Mouse (Mus musculus) urinary bladder, postnatal 4 days (tissue): ENCODE measurements around the gene Adgrv1.
"Not testable (repeated sequence)": the region's sequence is repeated elsewhere in the genome, so short reads cannot be mapped to it uniquely, and the experiment has no call there.

Experiments
- DNase-seq, 2 experiments: peaks; one replicate each; pipeline ENCODE4 v3.0.0; 2021 to 2022; ENCODE audit warnings: low spot score in 2 of 2

The Adgrv1 gene

DNA sequence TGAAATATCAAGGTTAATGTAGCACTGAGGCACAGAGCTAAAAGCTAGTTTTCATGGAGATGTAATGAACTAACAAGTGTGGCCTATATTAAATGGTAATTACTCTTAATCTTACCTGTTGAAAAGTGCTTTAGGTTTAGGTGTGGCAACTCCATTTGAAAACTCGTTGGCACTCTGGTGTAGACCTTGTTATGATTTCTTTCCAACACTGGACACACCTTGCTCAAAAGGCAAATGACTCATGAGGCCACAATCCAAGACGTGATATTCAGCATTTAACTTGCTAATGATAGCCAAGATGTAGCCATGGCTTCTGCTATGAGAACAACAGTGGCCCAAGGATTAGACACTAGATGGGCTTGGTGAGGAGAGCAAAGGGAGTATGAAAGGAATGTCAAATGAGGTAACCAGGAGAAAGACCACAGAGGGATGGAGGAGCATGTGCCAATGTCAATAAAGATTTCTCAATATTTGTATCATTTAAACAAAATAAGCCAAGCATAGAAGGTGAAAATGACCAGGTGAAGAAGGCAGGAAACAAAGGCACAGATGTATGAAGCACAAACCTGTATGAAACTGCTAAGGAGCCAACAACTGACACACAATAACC is 289.9 kb downstream of the Adgrv1 start:
- no peak for DNase-seq

DNA sequence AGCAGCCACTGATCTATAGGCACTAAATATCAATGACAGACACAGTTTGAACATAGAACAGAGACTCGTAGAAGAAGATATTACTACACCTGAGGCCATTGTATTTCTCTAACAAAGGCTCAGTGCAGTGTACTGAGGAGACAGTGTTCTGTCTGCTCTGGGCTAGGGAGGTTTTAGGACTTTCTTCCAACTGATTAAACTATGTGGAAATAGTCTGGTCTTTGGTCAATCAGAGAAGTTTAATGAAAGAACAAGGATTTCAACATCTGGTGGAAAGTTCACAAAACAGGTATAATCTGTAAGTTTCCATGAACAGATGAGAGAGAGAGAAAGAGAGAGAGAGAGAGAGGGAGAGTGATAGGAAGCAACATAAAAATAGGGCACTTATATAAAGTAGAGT is 297.7 kb downstream of the Adgrv1 start:
- DNase-seq = no peak

DNA sequence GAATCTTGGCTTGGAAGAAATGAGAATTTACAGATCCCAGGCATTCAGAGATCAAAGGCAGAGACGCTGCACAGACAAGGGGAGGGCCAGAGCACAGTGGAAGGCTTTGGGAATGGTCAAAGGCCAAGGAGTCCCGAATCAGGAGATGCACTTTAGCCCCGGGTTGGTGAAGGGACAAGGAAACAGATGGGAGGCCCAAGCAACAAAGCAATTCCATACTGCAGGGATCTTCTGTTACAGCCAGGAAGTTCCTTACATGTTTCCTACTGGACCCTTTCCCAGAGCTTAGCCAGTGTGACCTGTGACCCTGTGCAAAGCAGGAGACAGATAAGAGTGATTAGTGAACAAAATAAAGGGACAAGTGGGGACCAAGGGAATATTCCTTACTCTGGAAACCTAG is 300.9 kb downstream of the Adgrv1 start:
- DNase-seq = no peak

DNA sequence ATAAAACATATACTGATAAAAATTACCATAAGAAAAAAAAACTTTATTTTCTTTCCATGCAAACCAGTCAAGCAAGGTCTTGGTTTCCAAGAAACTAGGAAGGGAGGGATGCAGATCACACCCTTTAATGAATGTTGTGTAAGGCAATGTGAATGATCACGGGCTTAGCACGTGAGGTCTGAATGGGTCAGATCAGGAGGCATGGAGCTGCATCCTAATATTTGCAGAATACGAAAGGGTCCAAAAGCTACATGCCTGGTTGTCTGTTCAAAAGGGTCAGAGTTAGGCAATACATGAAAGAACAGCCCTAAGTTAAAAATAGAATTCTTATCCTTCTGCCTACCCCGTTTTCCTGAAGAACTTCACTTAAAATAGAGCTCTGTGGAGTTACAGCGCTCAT is 303.2 kb downstream of the Adgrv1 start:
- no peak for DNase-seq

DNA sequence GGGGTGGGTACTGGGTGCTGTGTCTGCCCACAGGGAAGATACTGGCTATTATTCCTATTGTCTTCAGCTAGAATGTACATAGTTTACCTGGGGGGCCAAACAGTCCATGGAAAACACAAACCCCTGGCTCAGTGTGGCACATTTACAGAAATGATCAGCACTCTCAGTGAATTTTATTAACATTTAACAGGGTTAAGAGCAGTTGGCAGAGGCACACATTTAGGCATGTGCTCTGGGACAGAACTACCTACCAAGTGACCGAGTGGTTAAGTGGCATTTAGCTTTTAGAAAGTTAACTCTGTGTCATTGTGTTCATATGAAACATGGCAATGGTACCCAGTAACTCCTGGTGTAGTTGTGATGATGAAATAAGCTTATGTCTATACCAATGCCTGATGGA is 304.8 kb downstream of the Adgrv1 start:
- no peak for DNase-seq

DNA sequence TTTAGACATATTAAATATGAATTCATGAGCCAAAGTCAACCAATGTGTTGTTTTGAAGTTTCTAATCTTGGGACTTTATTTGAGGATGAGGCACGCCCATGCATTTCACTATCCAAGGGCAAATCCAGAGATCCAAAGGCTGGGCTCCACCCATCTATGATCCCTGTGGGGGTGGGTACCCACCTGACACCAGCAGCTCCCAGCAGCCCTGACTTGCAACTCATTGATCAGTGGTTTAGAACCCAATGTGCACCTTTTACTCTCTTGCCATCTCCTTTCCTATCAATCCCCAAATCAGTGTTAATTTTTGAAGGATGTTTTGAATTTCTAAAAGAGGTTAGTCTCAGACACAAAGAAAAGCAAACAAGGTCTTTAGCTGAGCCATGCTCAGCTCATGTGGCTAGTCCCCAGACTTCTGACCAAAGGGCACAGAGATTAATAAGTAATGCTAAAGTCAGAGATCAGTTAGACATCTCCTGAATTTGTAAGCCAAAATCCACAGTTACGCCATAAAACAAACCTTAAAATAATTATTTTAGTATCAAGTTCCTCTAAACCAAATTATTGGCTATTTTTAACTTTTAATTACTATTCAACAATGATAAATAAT is 307.2 kb downstream of the Adgrv1 start:
- DNase-seq = no peak

DNA sequence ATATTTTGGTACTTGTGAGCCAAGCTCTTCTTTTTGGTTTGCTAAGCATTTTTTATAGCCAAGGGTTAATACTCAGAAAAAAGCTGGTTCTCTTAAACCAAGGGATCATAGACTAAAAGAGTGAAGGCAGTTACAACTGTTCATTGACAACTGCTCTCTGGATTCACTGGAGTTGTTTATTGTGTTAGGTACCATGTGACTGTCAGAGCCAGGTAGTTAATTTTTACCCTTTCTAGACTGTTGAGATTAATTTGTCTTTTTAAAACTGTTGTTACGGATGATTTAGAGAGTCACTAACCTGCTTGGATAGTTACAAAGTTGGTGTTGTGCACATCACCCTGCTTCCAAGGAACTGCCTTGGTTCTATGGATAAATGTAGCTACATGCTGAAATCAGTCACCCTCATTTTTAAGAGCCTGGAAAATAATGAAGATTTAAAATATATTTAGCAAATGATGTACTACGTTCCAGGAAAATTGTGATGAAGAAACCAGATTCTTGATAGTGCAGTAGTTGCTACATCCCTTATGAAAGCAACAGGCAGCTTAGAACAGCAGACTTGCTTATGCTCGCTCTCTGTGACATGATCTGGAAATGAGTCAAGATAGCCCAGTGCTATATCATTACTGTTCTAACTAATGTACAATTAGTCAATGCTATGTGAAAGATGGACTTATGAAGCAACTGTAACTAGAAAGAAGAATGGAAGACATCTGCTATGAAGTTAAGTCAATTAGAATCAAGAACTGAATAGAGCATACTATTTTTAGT is 309.2 kb downstream of the Adgrv1 start:
- DNase-seq = no peak

DNA sequence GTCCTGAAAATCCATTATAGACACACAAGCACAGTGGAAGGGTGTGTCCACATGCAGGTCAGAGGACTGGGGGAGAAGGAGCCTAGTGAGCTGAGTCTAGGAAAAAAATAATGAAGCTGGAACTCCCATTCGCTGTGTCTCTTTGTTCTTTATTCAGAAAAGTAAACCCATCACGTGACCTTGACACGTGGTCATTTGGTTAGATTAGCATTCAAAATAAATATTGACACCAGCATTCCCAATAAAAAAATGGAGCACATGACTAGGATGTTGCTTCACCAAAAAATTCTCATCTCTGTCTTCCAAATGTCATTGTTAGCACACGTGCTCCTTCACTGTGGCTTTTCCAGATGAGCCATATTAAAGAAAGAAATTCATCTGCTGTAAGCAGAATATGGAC is 316.4 kb downstream of the Adgrv1 start:
- no peak for DNase-seq

DNA sequence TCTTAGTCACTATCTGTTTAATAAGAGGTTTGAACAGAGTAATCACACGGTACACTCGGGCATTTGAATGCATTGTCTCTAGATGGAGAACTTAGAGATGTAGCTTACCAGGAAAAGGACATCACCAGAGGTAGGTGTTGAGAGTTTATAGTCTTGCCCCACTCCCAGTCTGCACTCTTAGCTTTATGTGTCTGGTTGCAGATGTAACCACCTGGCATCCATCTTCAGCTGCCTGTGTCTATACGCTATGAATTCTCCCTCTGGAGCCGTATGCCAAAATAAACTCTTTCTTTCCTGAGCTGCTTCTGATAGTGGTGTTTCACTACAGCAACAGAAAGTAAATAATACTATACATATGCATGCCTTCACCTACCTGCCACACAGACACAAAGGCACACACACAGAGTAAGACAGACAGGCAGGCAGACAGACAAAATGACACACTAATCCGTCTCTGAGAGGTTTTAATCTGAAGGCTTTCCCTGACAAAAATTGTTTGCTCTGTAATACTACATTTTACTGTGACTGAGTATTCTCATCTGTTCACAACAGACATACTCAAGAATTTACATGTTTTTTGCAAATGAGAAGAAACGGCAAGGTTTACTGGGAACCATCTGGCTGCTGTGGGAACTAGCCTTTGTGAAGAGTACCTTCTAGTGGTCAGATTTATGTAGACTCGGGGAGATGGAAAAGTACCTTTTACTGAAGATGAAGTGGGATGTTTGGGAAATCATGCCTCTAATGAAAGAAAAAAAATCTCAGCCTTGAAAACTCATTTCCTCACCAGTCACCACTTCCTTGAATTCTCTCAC is 318.4 kb downstream of the Adgrv1 start:
- no peak for DNase-seq

DNA sequence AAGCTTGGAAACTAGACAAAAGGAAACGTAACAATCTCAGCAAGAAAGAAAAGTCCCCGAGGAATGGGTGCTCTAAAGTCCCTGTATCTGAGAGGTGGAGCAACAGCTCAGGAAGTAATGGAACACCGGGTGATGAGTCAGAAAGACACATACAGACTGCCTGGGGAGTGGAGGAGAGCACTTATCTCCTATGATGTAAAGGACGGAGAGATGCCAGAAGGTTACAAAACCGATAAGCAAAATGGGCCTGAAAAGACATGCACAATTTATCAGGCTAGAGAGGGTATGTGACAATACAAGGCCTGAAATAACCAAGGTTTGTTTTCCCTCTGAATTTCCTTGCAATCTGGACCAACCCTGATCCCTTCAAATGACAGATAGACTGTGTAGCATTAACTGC is 320.8 kb downstream of the Adgrv1 start:
- DNase-seq = no peak

DNA sequence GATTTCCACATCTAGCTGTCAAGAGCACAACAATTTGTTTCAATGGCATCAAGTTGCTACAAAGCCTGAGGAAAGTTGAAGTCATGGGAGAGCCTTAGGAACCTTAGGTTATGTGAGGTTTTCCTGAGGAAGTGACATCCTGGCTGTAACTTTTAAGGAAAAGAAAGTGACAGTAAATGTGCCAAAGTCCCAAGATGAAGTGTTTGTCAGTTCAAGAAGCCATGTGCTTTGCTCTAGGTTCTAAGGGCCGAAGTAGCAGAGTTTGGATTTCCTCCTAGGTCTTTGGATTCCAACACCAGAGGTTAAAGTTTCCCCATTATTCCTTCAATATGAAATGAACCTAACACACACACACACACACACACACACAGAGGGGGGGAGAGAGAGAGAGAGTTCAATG is 332.1 kb downstream of the Adgrv1 start:
- no peak for DNase-seq

DNA sequence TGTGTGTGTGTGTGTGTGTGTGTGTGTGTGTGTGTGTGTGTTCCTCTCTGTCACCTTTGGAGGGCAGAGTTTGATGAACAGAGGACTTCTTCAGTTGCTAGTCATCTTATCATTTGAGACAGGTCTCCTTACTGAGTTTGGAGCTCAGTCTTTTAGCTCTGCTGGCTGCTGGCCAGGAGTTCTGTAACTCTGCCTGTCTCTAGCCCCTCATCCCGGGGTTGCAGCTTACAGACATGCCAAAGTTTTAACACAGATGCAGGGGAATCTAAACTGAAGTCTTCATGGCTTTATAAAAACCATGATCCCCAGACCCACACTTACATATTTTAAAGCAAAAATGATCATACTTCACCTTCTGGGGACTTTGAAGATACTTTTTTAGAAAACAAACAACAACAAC is 338.8 kb downstream of the Adgrv1 start:
- DNase-seq = no peak

DNA sequence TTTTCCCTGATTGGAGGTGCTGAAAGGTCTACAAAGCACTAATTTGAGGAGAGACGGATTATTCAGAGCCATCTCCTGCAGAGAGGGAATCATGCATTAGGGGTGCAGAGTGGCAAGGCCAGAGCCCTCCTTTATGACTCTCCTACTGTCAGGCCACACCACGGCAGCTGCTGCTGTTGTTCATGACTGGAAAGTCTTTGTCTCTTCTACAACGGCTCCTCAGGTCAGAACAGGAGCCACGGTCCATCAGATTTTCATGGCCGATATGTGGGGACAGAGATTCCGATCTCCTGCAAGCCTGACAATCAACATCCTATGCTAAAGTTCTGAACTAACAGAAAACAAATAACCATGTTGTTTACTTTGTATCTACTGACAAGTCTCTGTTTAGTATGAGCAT is 350.8 kb downstream of the Adgrv1 start:
- no peak for DNase-seq

DNA sequence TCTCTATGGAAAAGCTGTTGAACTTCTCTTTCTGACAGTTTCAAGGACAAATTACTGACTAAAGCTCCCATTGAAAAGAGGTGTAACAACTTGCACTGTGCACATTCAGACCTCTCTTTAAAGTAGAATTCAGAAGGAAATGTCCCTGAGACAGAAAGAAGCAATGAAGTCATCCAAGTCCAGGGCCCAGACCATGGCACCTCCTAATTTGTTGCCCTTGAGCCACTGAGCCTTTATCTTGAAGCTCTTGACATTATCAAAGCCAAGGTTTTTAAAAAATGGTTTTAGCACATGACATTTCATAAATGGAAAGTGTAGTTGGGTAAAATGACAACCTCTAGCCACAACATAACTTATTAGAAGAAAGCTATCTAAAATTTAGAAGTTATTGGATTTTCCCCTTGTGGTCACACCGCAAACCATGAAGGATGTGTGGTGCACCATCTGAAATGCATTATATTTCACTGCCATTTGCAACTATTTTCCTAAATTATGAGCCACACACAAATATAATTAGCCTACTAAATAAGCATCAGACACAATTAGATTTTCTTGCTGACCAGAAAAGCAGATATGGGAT is 352.2 kb downstream of the Adgrv1 start:
- no peak for DNase-seq

DNA sequence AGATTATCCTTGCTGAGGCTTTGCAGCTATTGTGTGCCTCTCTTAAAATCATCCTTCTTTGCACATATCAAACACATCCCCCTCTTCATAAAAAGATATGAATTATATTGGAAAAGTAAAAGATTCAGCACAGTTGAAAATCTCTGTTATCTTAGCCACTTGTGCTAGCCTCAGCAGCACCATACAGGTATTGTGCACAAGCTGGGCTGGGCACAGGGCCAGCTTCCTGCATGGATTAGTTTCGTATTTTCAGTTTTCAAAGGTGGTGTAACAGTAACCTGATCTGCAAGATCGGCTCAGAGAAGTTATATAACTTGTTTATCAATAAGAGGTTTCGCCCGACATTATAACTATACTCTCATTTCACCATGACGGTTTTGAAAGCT is 353.6 kb downstream of the Adgrv1 start:
- no peak for DNase-seq

DNA sequence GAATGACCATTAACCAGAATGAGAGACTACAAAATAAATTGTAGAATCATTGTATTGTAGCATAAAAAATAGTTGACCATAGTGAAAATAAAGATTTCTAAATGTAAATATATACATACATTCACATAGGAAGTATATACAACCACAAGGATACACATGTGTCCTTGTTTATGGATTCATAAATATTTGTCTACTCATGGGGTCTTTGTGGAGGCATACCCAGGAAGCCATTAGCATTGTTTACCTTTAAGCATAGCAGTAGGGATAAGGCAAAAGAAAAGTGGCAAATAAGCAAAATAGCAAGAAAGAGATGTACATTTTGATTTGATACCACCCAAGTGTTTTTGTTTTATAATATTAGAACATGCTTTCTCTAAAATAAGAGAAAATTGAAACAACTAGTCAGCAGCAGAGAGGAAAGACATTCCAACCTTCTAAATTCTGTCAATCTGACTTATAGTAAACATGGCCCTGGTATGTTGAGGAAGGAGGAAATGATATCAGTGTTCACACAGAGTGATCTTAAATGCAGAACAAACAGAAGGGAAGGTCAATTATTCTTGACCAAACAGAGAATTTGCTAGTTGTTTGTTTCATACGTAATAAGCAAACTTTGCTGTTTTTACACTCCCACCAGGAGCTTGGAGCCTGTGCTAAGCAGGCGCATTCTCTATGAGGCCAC is 354.1 kb downstream of the Adgrv1 start:
- DNase-seq = no peak

DNA sequence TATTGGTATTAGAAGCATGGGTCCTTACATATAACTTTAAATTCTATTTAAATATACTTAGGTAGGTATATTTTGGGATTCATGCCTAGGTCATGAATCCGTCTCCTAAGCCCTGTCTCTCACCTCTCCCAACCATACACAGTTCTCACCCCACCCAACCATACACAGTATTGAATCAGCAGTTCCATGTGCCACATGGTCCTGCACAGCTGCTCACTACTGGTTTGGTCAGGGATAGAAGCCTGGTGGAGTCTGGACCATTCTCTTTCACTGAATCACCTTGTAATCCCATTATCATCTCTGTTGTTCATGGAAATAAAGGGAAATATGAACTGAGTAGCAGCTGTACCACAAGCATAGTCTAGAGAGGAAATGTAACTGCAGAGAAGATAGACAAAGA is 359.1 kb downstream of the Adgrv1 start:
- no peak for DNase-seq

DNA sequence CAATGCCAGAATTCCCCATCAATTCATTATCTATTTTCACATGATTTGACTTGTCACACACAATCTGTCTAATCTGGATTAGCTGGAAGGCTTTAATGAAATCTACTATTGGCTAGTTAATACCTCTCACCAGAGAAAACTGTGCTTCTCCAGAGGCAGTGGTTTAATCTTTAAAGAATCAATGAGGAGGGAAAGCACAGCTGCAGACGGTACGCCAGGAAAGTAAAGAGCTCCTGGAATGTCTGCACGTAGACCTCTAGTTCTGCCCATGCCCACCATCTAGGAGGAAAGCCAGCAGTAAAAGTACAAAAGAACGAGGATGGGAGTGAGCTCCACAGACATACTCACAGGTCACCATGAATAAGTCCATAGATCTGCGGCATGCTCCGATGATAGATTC is 362.6 kb downstream of the Adgrv1 start:
- no peak for DNase-seq

DNA sequence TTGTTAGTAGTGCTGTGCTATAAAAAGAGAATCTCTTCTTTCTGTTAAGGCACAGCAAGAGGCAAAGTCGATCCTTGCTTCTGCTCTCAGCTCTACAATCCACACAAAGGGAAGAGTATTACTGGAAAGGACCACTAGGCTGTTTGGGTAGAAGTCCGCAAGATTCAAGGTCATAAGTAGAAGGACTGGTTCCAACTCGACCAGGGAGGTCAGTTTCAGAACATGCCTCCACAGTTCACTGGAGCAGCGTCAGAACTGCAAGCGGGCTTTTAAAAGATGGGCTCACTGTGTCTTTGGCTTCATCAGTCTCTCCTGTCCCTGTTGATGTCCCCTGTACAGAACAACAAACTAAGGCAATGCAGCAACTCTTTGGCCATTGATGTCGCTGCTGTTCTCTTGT is 363.9 kb downstream of the Adgrv1 start:
- no peak for DNase-seq

DNA sequence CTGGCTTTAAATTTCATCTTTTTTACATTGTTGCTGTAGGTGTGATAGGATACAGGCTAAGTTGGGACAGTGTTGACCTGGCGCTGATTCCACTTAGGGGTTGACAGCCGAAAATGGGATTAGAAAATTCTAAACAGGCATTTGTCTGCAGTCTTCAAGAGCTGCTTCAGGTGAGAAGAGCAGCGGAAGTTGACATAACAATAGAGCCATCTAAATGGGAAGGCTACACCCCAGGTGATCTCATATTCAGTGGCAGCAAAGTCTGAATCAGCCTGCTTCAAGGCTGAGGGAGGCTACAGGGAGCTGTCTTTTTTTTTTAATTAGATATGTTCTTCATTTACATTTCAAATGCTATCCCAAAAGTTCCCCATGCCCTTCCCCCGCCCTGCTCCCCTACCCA is 365.5 kb downstream of the Adgrv1 start:
- DNase-seq = not testable (repeated sequence)

DNA sequence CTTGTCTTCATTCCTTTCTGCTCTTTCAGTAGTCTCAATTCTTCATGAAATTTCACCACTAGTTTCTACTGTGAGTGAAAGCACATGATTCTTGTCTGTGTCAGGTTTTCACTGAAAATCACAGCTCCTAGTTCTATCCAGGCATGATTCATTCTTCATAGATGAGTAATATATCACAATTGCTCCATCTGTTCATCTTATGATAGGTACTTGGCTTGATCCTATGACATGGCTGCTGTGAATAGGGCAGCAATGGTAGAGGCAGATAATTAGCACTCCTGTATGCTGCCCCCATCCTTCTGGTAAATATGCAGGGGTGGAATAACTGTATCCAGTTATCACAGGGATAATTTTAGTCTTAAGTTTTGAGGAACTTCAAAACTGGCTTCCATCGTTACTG is 368.5 kb downstream of the Adgrv1 start:
- DNase-seq = no peak

DNA sequence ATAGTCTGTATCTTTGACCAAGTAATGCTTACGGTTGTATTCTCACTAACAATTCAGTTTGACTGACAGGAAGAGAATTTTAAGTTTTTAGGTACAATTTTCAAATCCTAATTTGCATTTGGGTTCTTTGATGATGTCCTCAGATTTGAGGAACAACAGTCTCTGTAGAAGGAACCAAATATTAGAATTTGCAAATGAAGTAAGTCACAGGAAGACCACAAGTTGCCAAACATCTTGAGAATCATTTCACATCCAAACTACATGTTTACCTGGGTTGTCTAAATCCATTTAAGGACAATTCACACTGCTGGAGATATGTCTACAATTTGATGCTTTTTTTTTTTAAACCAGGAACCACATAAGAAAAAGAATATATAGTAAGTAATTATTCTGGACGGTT is 391.8 kb downstream of the Adgrv1 start:
- no peak for DNase-seq
